Mouse (Mus musculus) lung, adult 10 weeks (tissue): Measurements from ENCODE around the gene Akr1d1. TPM values are rescaled to one million over a fixed set of nuclear protein-coding genes. Genes with fewer than 3 reads are reported as not detected.

Experiments
- polyA plus RNA-seq: library from polyadenylated mRNA; stranded (reverse); fragments of 350-450 nt; fragmentation: Illumina TruSeq; extraction: RNeasy Lipid Tissue Mini Kit (QIAGEN cat#74804); gene quantifications from one replicate; pipeline ENCODE4 v1.2.3, GENCODE M21; 2014; ENCODE audit warnings: low read depth, low replicate concordance; ENCODE audit not compliant: insufficient read depth

Akr1d1 gene
- not detected for polyA plus RNA-seq

DNA sequence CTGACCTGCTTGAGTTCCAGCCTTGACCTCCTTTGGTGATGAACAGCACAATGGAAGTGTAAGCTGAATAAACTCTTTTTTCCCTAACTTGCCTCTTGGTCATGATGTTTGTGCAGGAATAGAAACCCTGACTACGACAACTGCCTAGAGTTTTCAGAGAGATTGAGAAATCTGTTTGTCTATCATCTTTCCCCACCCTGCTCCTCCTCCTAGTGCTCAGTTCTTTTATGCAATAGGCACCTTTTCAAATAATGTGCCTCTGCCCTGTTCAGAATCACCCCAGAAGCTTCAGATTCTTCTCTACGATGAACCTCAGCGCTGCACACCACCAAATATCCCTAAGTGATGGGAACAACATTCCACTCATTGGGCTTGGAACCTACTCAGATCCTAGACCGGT, at the start of gene Akr1d1:
Akr1d1 (plus strand) TSS at position 234 of the 400 bp plus-strand sequence.

Other genes starting within 250 kb of the Akr1d1 start
- not detected for gene Dgki, start 230.0 kb upstream of the Akr1d1 start, polyA plus RNA-seq
- gene Creb3l2, start 88.0 kb upstream of the Akr1d1 start, polyA plus RNA-seq, result 13.4 TPM